Mouse (Mus musculus) embryonic facial prominence, embryonic 10.5 days (tissue): ENCODE measurements around the gene Ptprn2. TPM values are rescaled to one million over a fixed set of nuclear protein-coding genes. Genes with fewer than 3 reads are reported as not detected.
A peak's percentile ranks its signal among the peaks of the same experiment; 100 is the strongest.

Experiments
- DNase-seq: peaks from one replicate; pipeline ENCODE4 v3.0.0-alpha.2; 2017; ENCODE audit warnings: low spot score
- H3K27ac ChIP-seq: fragments of 300-500 bp; sonication (generic); replicated peaks from 2 replicates; pipeline ENCODE4 v1.5.1; 2016; ENCODE audit warnings: mild to moderate bottlenecking
- H3K27me3 ChIP-seq: fragments of 300-500 bp; sonication (generic); replicated peaks from 2 replicates; pipeline ENCODE4 v1.6.1; 2016; ENCODE audit warnings: low read depth, mild to moderate bottlenecking; ENCODE audit not compliant: poor library complexity, severe bottlenecking
- H3K36me3 ChIP-seq: fragments of 300-500 bp; sonication (generic); replicated peaks from 2 replicates; pipeline ENCODE4 v1.6.1; 2016; ENCODE audit warnings: mild to moderate bottlenecking, moderate library complexity
- H3K4me1 ChIP-seq: fragments of 300-500 bp; sonication (generic); 2 replicates; pipeline ENCODE4 v1.6.1; 2016
- H3K4me3 ChIP-seq: fragments of 300-500 bp; sonication (generic); 2 replicates; pipeline ENCODE4 v1.5.1; 2016; ENCODE audit warnings: mild to moderate bottlenecking, moderate library complexity
- H3K9me3 ChIP-seq: fragments of 300-500 bp; sonication (generic); 2 replicates; pipeline ENCODE4 v1.6.1; 2016; ENCODE audit warnings: mild to moderate bottlenecking
- WGBS: fragments of 180-500 bp; shearing (Covaris S2); methylation state at CpG from one replicate; pipeline ENCODE4 v1.1.7; 2016; 5-methylcytosine and 5-hydroxymethylcytosine counted together
- polyA plus RNA-seq: library from polyadenylated mRNA; unstranded; fragments of >200 nt; fragmentation: Nextera tagmentation; extraction: Ambion mirVana; gene quantifications from 2 replicates; pipeline ENCODE4 v1.2.1, GENCODE M21; 2016

Gene Ptprn2
- polyA plus RNA-seq, 1 experiment from 2014 or later = 1.4 TPM

DNA sequence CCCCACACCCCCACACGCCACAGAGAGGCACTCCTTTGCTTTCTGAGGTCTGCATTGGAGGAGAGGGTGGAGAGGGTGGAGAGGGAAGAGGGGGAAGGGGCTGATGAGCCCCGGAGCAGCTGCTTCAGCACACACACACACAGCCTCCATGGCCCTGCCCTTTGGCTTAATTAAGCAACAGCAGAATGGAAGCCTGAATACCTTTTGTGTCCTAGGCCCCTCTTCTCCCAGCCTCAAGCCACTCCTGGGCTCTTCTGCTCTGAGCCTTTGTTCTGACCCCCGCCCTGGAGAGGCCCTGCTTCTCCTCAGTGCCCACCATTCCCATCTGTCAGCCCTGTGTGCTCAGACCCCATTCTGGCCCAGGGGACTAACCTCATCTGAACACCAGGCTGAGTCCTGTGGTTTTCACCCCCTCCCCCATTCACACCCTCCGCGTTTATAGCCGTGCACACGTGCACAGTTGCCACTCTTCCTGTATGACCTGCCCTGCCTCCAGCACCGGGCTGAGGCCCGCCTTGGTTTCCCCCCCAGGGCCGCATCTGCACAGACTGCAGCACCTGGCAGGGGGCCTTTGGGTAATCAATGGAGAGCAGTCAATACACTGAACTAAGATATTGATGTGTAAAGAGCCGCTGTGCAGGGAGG, 687.5 kb downstream of the Ptprn2 start:
- peak; percentile 64 for DNase-seq
- Histone ChIP-seq H3K4me1 (peaks cover 87% of the 10 kb centered on the region), H3K36me3 (peaks cover 6% of the 10 kb centered on the region), H3K27ac (peak overlapping the region; percentile 78), H3K9me3 (no peaks in the 10 kb centered on the region), H3K4me3 (0 out of 2 replicates have a peak overlapping the region, but pooled peaks have one; percentile 36), H3K27me3 (peaks cover 17% of the 10 kb centered on the region; the same call in 1 of the 2 replicates)
- 19% methylated on average over 11 of the region's 11 CpGs for WGBS

DNA sequence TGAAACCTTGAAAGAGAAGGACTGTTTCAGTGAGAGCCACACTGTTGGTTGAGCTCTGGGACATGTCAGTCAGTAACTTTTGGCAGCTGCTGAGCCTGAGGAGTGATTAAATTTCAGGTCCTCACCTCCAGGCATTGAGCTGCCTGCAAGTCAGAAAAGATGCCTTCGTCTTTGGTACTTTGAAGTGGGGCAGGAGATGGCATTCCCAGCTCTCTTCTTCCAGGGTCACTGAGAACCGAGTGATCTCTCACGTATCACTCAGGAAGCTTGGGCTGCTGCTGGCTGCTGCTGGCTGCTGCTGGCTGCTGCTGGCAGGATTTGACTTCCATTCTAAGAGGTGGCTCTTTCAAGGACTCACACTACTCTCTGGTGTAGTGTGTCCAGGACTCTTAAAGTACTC, 688.7 kb downstream of the Ptprn2 start:
- H3K9me3 ChIP-seq = no peaks in the 10 kb centered on the region
- H3K27ac ChIP-seq = peak overlapping the region; percentile 70
- H3K4me1 ChIP-seq = peaks cover 78% of the 10 kb centered on the region
- peaks cover 17% of the 10 kb centered on the region; the same call in 1 of the 2 replicates for H3K27me3 ChIP-seq
- no peaks in the 10 kb centered on the region for H3K36me3 ChIP-seq
- H3K4me3 ChIP-seq = no peak overlapping the region
- no peak for DNase-seq
- 12% methylated on average over 3 of the region's 3 CpGs for WGBS

DNA sequence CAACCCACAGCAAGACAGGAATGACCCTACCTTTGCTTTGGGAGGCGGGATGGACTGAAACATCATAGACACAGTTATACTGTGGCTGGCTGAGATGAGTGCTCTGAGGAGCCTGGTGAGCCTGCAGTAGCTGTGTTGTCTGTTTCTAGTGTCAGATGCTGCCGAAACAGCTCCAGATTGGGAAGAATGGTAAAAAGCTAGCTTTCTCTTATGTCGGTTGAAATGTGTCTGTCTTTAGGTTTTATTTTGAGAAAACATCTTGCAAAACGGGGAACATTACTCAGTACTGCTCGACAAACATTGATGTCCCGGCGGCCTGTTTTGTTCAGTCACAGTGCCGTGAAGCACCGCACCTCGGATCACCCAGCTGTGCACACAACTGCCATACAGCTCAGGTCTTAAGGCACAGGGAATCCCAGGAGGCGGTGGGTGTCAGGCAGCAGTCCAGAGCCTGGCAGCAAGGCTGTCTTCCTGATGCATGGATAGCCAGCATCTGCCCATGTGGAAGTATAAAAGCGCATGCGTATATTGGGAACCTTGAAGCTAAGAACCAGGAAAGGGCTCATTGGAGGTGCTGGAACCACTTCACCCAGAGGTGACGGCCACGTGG, 689.7 kb downstream of the Ptprn2 start:
- H3K4me1 ChIP-seq = peaks cover 69% of the 10 kb centered on the region
- no peaks in the 10 kb centered on the region for H3K9me3 ChIP-seq
- no peak for DNase-seq
- no peaks in the 10 kb centered on the region; the same call in 1 of the 2 replicates for H3K36me3 ChIP-seq
- WGBS = 81% methylated on average over 15 of the region's 15 CpGs
- H3K27ac ChIP-seq = peak overlapping the region; percentile 70
- H3K4me3 ChIP-seq = no peak overlapping the region
- H3K27me3 ChIP-seq = peaks cover 17% of the 10 kb centered on the region; the same call in 1 of the 2 replicates

DNA sequence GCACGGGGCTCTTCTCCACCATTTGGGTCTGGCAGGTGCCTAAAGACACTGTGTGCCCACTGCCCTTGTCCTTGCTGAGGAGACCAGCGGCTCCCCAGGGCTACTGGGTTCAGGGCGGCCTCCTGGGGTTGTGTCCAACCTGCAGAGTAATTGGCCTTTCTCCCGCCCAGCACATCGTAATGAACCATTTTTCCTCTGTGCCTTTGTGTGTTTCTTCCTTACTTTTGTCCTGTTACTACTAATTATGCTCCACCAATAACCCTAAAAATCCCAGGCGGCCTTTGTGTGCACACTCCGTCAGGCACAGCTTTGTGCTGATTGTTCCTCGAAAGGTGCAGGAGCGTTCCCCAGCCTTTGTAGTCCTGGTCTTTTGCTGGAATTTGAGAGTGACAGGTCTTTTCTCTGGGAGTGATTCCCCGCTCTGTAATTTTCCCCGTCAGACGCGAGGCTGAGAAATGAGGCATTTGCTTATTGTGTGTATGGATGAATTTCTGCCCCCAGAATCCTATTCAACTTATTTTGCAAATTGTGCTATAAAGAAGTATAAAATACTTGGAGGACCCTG, 690.8 kb downstream of the Ptprn2 start:
- H3K27me3 ChIP-seq = peaks cover 17% of the 10 kb centered on the region; the same call in 1 of the 2 replicates
- WGBS = 49% methylated on average over 13 of the region's 13 CpGs
- H3K4me3 ChIP-seq = no peak overlapping the region
- H3K9me3 ChIP-seq = no peaks in the 10 kb centered on the region
- DNase-seq = no peak
- H3K36me3 ChIP-seq = no peaks in the 10 kb centered on the region; the same call in 1 of the 2 replicates
- peaks cover 58% of the 10 kb centered on the region for H3K4me1 ChIP-seq
- peak overlapping the region; percentile 73 for H3K27ac ChIP-seq

DNA sequence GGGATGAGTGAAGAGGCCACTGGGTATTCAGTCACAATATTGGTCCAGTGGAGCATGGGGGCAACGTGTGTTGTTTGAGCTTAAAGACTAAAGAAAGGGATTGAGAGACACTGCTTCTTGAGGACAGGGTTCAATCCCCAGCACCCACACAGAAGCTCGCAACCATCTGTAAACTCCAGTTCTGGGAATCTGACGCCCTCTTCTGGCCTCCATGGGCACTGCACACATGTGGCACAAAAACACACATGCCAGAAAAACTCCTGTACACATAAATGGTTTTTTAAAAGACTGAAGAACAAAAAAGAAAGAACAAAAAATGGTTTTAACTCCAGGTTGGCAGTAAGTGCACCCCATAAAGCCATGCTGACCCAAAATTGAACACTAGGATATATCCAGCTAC, 701.6 kb downstream of the Ptprn2 start:
- Histone ChIP-seq H3K27ac (no peak overlapping the region), H3K4me1 (peaks cover 7% of the 10 kb centered on the region), H3K4me3 (no peak overlapping the region), H3K36me3 (peaks cover 71% of the 10 kb centered on the region), H3K9me3 (0 out of 2 replicates have a peak, but pooled peaks cover 5% of the 10 kb centered on the region), H3K27me3 (no peaks in the 10 kb centered on the region)
- DNase-seq = no peak
- 85% methylated on average over 3 of the region's 3 CpGs for WGBS

GRCm38 (mm10) chr12:117192001-117192400, 706.5 kb downstream of the Ptprn2 start:
- Histone ChIP-seq H3K27me3 (no peaks in the 10 kb centered on the region), H3K27ac (no peak overlapping the region), H3K36me3 (peaks cover 50% of the 10 kb centered on the region), H3K9me3 (0 out of 2 replicates have a peak, but pooled peaks cover 2% of the 10 kb centered on the region), H3K4me3 (no peak overlapping the region), H3K4me1 (peaks cover 23% of the 10 kb centered on the region)
- DNase-seq = no peak
- WGBS = 83% methylated on average over 4 of the region's 4 CpGs

GRCm38 (mm10) chr12:117196721-117197425, 711.4 kb downstream of the Ptprn2 start:
- H3K36me3 ChIP-seq = peaks cover 17% of the 10 kb centered on the region
- WGBS = 9% methylated on average over 12 of the region's 12 CpGs
- H3K27me3 ChIP-seq = no peaks in the 10 kb centered on the region

GRCm38 (mm10) chr12:117198093-117198492, 712.6 kb downstream of the Ptprn2 start:
- peaks cover 9% of the 10 kb centered on the region; the same call in 1 of the 2 replicates for H3K36me3 ChIP-seq
- H3K27me3 ChIP-seq = no peaks in the 10 kb centered on the region
- no peaks in the 10 kb centered on the region for H3K9me3 ChIP-seq
- no peak for DNase-seq
- no peak overlapping the region for H3K27ac ChIP-seq
- H3K4me3 ChIP-seq = no peak overlapping the region
- 83% methylated on average over 8 of the region's 8 CpGs for WGBS
- H3K4me1 ChIP-seq = peaks cover 54% of the 10 kb centered on the region

More at GRCm38 (mm10) chr12:117196721-117197425, 711.4 kb downstream of the Ptprn2 start:
- peak overlapping the region; percentile 14; the same call in 1 of the 2 replicates for H3K4me3 ChIP-seq
- H3K9me3 ChIP-seq = no peaks in the 10 kb centered on the region
- H3K4me1 ChIP-seq = peaks cover 47% of the 10 kb centered on the region
- DNase-seq = peak; percentile 62
- H3K27ac ChIP-seq = peak overlapping the region; percentile 1; the same call in 1 of the 2 replicates

DNA sequence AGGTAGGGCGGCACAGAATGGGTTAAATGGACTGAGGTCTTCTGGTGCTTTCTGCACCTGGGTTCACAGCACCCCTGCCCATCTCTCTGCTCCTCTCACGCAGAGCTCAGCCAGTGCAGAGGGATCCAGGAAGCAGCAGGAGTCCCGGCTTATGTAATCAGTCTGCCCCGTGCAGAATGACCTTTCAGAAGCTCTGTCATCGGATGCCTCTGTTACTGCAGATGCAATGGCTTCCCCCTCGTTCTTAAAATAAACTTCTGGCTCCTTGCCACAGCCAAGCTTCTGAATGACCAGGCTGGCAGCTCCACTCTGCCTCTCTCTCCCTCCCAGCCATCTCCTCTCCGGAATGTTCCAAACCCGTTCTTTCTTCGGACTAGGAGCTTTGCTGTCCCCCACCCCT, 714.6 kb downstream of the Ptprn2 start:
- Histone ChIP-seq H3K27ac (0 out of 2 replicates have a peak overlapping the region, but pooled peaks have one; percentile 44), H3K4me1 (peaks cover 50% of the 10 kb centered on the region), H3K9me3 (no peaks in the 10 kb centered on the region), H3K27me3 (no peaks in the 10 kb centered on the region), H3K36me3 (no peaks in the 10 kb centered on the region), H3K4me3 (no peak overlapping the region)
- peak; percentile 39 for DNase-seq
- 20% methylated on average over 9 of the region's 9 CpGs for WGBS

DNA sequence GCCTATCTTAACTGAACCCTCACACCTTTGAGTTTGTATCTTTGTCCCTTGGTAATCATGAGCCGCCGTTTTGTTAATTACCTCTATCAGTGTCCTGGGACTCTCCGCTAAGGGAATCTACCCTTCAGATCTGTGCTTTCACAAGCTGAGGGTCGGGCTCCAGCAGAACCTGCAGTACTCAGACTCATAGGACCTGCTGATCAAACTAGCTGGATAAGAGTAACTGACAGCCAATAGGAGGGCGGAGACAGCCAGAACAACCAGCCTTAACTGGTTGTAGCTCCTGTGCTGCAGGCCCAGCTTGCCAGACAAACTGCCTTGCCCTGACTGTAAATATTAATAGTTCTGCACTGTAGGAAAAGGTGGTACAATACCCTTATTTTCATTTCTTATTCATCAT, 715.1 kb downstream of the Ptprn2 start:
- peak; percentile 11 for DNase-seq
- no peaks in the 10 kb centered on the region for H3K27me3 ChIP-seq
- H3K27ac ChIP-seq = no peak overlapping the region
- H3K4me3 ChIP-seq = no peak overlapping the region
- H3K36me3 ChIP-seq = no peaks in the 10 kb centered on the region
- no peaks in the 10 kb centered on the region for H3K9me3 ChIP-seq
- H3K4me1 ChIP-seq = peaks cover 46% of the 10 kb centered on the region
- 47% methylated on average over 5 of the region's 5 CpGs for WGBS

GRCm38 (mm10) chr12:117203506-117203905, 718.0 kb downstream of the Ptprn2 start:
- Histone ChIP-seq H3K4me3 (no peak overlapping the region), H3K27ac (no peak overlapping the region), H3K4me1 (peaks cover 29% of the 10 kb centered on the region), H3K27me3 (no peaks in the 10 kb centered on the region), H3K36me3 (no peaks in the 10 kb centered on the region), H3K9me3 (no peaks in the 10 kb centered on the region)
- DNase-seq = no peak
- 48% methylated on average over 7 of the region's 7 CpGs for WGBS

- no peak for DNase-seq
- Histone ChIP-seq H3K9me3 (no peaks in the 10 kb centered on the region), H3K36me3 (no peaks in the 10 kb centered on the region), H3K27ac (no peak overlapping the region), H3K27me3 (no peaks in the 10 kb centered on the region), H3K4me3 (no peak overlapping the region), H3K4me1 (peaks cover 17% of the 10 kb centered on the region)
Observed at GRCm38 (mm10) chr12:117204905-117205304, 719.4 kb downstream of the Ptprn2 start.
